Mouse (Mus musculus) hindbrain, embryonic 12.5 days (tissue): Measurements from ENCODE around the gene Golga1. TPM values are rescaled to one million over a fixed set of nuclear protein-coding genes. Genes with fewer than 3 reads are reported as not detected.

Source experiments
- polyA plus RNA-seq: library from polyadenylated mRNA; unstranded; fragments of >200 nt; fragmentation: Nextera tagmentation; extraction: Ambion mirVana; gene quantifications from 2 replicates; pipeline ENCODE4 v1.2.1, GENCODE M21; 2016

Golga1 gene
- polyA plus RNA-seq, 1 experiment from 2014 or later: 39.0 TPM

Other genes with a start within 250 kb of the Golga1 start
- gene Nr6a1, start 137.9 kb downstream of the Golga1 start, polyA plus RNA-seq: 3.1 and 3.8 TPM in 2 replicates
- 4.9 and 5.7 TPM in 2 replicates for gene Olfml2a, start 133.6 kb downstream of the Golga1 start, polyA plus RNA-seq
- 2.1 and 2.2 TPM in 2 replicates for gene Wdr38, start 68.1 kb downstream of the Golga1 start, polyA plus RNA-seq
- gene Arpc5l, start 60.2 kb downstream of the Golga1 start, polyA plus RNA-seq: 127 and 129 TPM in 2 replicates
- gene Rpl35, start 59.9 kb downstream of the Golga1 start, polyA plus RNA-seq: 899 and 939 TPM in 2 replicates
- 18.7 and 18.9 TPM in 2 replicates for gene Scai, start 125.2 kb upstream of the Golga1 start, polyA plus RNA-seq
- 80.7 and 87.9 TPM in 2 replicates for gene Ppp6c, start 160.9 kb upstream of the Golga1 start, polyA plus RNA-seq